Mouse (Mus musculus) limb, embryonic 12.5 days (tissue): Measurements from ENCODE around the gene Nomo1. TPM values are rescaled to one million over a fixed set of nuclear protein-coding genes. Genes with fewer than 3 reads are reported as not detected.

Experiments used
- ATAC-seq: fragments of 200-750 bp; cut with Nextera tagmentation; 2 replicates; pipeline ENCODE4 v1.8.0; 2017; ENCODE audit warnings: low read depth, moderate TSS enrichment; ENCODE audit not compliant: insufficient number of reproducible peaks, insufficient read depth, low FRiP score, low TSS enrichment
- H3K27ac ChIP-seq: fragments of 300-500 bp; sonication (generic); 2 replicates; pipeline ENCODE4 v1.5.1; 2016; ENCODE audit warnings: mild to moderate bottlenecking, moderate library complexity
- H3K27me3 ChIP-seq: fragments of 300-500 bp; sonication (generic); 2 replicates; pipeline ENCODE4 v1.6.1; 2016; ENCODE audit warnings: mild to moderate bottlenecking, moderate library complexity
- H3K36me3 ChIP-seq: fragments of 300-500 bp; sonication (generic); 2 replicates; pipeline ENCODE4 v1.6.1; 2016; ENCODE audit warnings: mild to moderate bottlenecking, moderate library complexity
- H3K4me1 ChIP-seq: fragments of 300-500 bp; sonication (generic); replicated peaks from 2 replicates; pipeline ENCODE4 v1.6.1; 2016
- H3K4me2 ChIP-seq: fragments of 300-500 bp; sonication (generic); 2 replicates; pipeline ENCODE4 v1.6.1; 2016; ENCODE audit warnings: mild to moderate bottlenecking, moderate library complexity
- H3K4me3 ChIP-seq: fragments of 300-500 bp; sonication (generic); replicated peaks from 2 replicates; pipeline ENCODE4 v1.5.1; 2016; ENCODE audit warnings: mild to moderate bottlenecking
- H3K9ac ChIP-seq: fragments of 300-500 bp; sonication (generic); replicated peaks from 2 replicates; pipeline ENCODE4 v1.6.1; 2016; ENCODE audit warnings: mild to moderate bottlenecking, moderate library complexity
- H3K9me3 ChIP-seq: fragments of 300-500 bp; sonication (generic); 2 replicates; pipeline ENCODE4 v1.6.1; 2016; ENCODE audit warnings: mild to moderate bottlenecking, moderate library complexity
- WGBS: fragments of 180-500 bp; shearing (Covaris S2); methylation state at CpG from one replicate; pipeline ENCODE4 v1.1.7; 2016; 5-methylcytosine and 5-hydroxymethylcytosine counted together
- polyA plus RNA-seq: library from polyadenylated mRNA; unstranded; fragments of >200 nt; fragmentation: Nextera tagmentation; extraction: Ambion mirVana; gene quantifications from 2 replicates; pipeline ENCODE4 v1.2.1, GENCODE M21; 2016

The Nomo1 gene
- polyA plus RNA-seq, 1 experiment from 2014 or later: 22.3 TPM

GRCm38 (mm10) chr7:46084024-46084423 lies 50.5 kb downstream of the Nomo1 start:
- Histone ChIP-seq H3K9ac (no peak overlapping the region), H3K9me3 (peaks cover 9% of the 10 kb centered on the region; the same call in 1 of the 2 replicates), H3K4me3 (no peak overlapping the region), H3K4me1 (no peaks in the 10 kb centered on the region), H3K27ac (no peak overlapping the region), H3K36me3 (peaks cover 59% of the 10 kb centered on the region), H3K4me2 (no peak overlapping the region), H3K27me3 (no peaks in the 10 kb centered on the region)
- ATAC-seq: no peak
- 88% methylated on average over 10 of the region's 10 CpGs for WGBS

GRCm38 (mm10) chr7:46084839-46085513 lies 51.5 kb downstream of the Nomo1 start:
- no peak overlapping the region for H3K9ac ChIP-seq
- no peaks in the 10 kb centered on the region for H3K27me3 ChIP-seq
- WGBS: 77% methylated on average over 16 of the region's 16 CpGs
- peaks cover 49% of the 10 kb centered on the region for H3K36me3 ChIP-seq
- no peak for ATAC-seq
- H3K27ac ChIP-seq: no peak overlapping the region
- H3K9me3 ChIP-seq: peaks cover 10% of the 10 kb centered on the region; the same call in 1 of the 2 replicates
- H3K4me3 ChIP-seq: no peak overlapping the region
- H3K4me1 ChIP-seq: no peaks in the 10 kb centered on the region
- no peak overlapping the region for H3K4me2 ChIP-seq

- Histone ChIP-seq H3K4me3 (no peak overlapping the region), H3K4me1 (no peaks in the 10 kb centered on the region), H3K9me3 (peaks cover 10% of the 10 kb centered on the region; the same call in 1 of the 2 replicates), H3K4me2 (no peak overlapping the region), H3K27ac (no peak overlapping the region), H3K36me3 (peaks cover 35% of the 10 kb centered on the region), H3K27me3 (no peaks in the 10 kb centered on the region), H3K9ac (no peak overlapping the region)
- ATAC-seq: no peak
- WGBS: 82% methylated on average over 6 of the region's 6 CpGs
Observed at GRCm38 (mm10) chr7:46086378-46086777, 52.9 kb downstream of the Nomo1 start.

- Histone ChIP-seq H3K36me3 (peaks cover 16% of the 10 kb centered on the region), H3K9me3 (peaks cover 10% of the 10 kb centered on the region; the same call in 1 of the 2 replicates), H3K4me3 (no peak overlapping the region), H3K4me2 (no peak overlapping the region), H3K9ac (no peak overlapping the region), H3K27me3 (peaks cover 6% of the 10 kb centered on the region; the same call in 1 of the 2 replicates), H3K27ac (no peak overlapping the region), H3K4me1 (no peaks in the 10 kb centered on the region)
- no peak for ATAC-seq
- 93% methylated on average over 6 of the region's 6 CpGs for WGBS
Observed at GRCm38 (mm10) chr7:46088241-46088640, 54.7 kb downstream of the Nomo1 start.

- Histone ChIP-seq H3K9ac (no peak overlapping the region), H3K27me3 (peaks cover 42% of the 10 kb centered on the region), H3K4me1 (no peaks in the 10 kb centered on the region), H3K27ac (no peak overlapping the region), H3K9me3 (peaks cover 10% of the 10 kb centered on the region; the same call in 1 of the 2 replicates), H3K4me2 (no peak overlapping the region), H3K4me3 (no peak overlapping the region), H3K36me3 (no peaks in the 10 kb centered on the region)
- WGBS: 52% methylated on average over 8 of the region's 8 CpGs
- ATAC-seq: no peak
Observed at GRCm38 (mm10) chr7:46092803-46093202, 59.3 kb downstream of the Nomo1 start.

- Histone ChIP-seq H3K9me3 (no peaks in the 10 kb centered on the region), H3K4me2 (no peak overlapping the region), H3K4me1 (no peaks in the 10 kb centered on the region), H3K4me3 (no peak overlapping the region), H3K9ac (no peak overlapping the region), H3K27me3 (peaks cover 63% of the 10 kb centered on the region), H3K36me3 (no peaks in the 10 kb centered on the region), H3K27ac (no peak overlapping the region)
- 6% methylated on average over 4 of the region's 4 CpGs for WGBS
- ATAC-seq: no peak
Observed at GRCm38 (mm10) chr7:46096136-46096535, 62.6 kb downstream of the Nomo1 start.

GRCm38 (mm10) chr7:46097319-46097783 lies 63.9 kb downstream of the Nomo1 start:
- Histone ChIP-seq H3K36me3 (no peaks in the 10 kb centered on the region), H3K4me2 (no peak overlapping the region), H3K27ac (no peak overlapping the region), H3K4me3 (no peak overlapping the region), H3K4me1 (no peaks in the 10 kb centered on the region), H3K9me3 (no peaks in the 10 kb centered on the region), H3K9ac (no peak overlapping the region), H3K27me3 (peaks cover 63% of the 10 kb centered on the region)
- no peak for ATAC-seq
- 54% methylated on average over 4 of the region's 4 CpGs for WGBS

- peaks cover 57% of the 10 kb centered on the region for H3K27me3 ChIP-seq
- H3K9ac ChIP-seq: no peak overlapping the region
- H3K9me3 ChIP-seq: no peaks in the 10 kb centered on the region
- H3K36me3 ChIP-seq: no peaks in the 10 kb centered on the region
- H3K4me3 ChIP-seq: no peak overlapping the region
- WGBS: 83% methylated on average over 19 of the region's 19 CpGs
- no peak for ATAC-seq
- no peak overlapping the region for H3K27ac ChIP-seq
- H3K4me1 ChIP-seq: no peaks in the 10 kb centered on the region
- no peak overlapping the region for H3K4me2 ChIP-seq
Observed at GRCm38 (mm10) chr7:46098221-46098918, 64.9 kb downstream of the Nomo1 start.

GRCm38 (mm10) chr7:46098919-46099286 lies 65.4 kb downstream of the Nomo1 start:
- Histone ChIP-seq H3K9me3 (no peaks in the 10 kb centered on the region), H3K27ac (no peak overlapping the region), H3K36me3 (no peaks in the 10 kb centered on the region), H3K4me2 (no peak overlapping the region), H3K4me3 (no peak overlapping the region), H3K4me1 (no peaks in the 10 kb centered on the region), H3K27me3 (peaks cover 52% of the 10 kb centered on the region), H3K9ac (no peak overlapping the region)
- WGBS: 94% methylated on average over 19 of the region's 19 CpGs
- ATAC-seq: no peak

- Histone ChIP-seq H3K27ac (no peak overlapping the region), H3K27me3 (peaks cover 44% of the 10 kb centered on the region), H3K4me1 (no peaks in the 10 kb centered on the region), H3K9me3 (no peaks in the 10 kb centered on the region), H3K4me3 (no peak overlapping the region; the same call in 1 of the 2 replicates), H3K36me3 (no peaks in the 10 kb centered on the region), H3K4me2 (0 out of 2 replicates have a peak overlapping the region, but pooled peaks have one; percentile 89), H3K9ac (no peak overlapping the region)
- 82% methylated on average over 13 of the region's 13 CpGs for WGBS
- no peak for ATAC-seq
Observed at GRCm38 (mm10) chr7:46099682-46100081, 66.2 kb downstream of the Nomo1 start.

GRCm38 (mm10) chr7:46100563-46100962 lies 67.1 kb downstream of the Nomo1 start, which contains the start of gene Kcnj11:
Kcnj11 (minus strand) TSS chr7:46100764.
- peak within 1 kb of the TSS; percentile 51 for H3K9ac ChIP-seq
- H3K27ac ChIP-seq: no peak within 1 kb of the TSS
- peak; percentile 75 for ATAC-seq
- under 1% methylated on average over 34 of the region's 34 CpGs for WGBS
- no peaks in the 10 kb centered on the region for H3K9me3 ChIP-seq
- peak within 1 kb of the TSS; percentile 89 for H3K4me2 ChIP-seq
- peak within 1 kb of the TSS; percentile 54 for H3K4me3 ChIP-seq
- H3K4me1 ChIP-seq: no peaks in the 10 kb centered on the region
- peaks cover 35% of the 10 kb centered on the region for H3K27me3 ChIP-seq
- no peaks in the 10 kb centered on the region for H3K36me3 ChIP-seq
